Mouse (Mus musculus) CD8-positive naive resting alpha-beta T cell, adult 2 months (primary cell): Measurements from ENCODE around the gene Dync2li1.
A peak's percentile ranks its signal among the peaks of the same experiment; 100 is the strongest.

Experiments used
- DNase-seq, 2 experiments: peaks; one replicate each; pipeline ENCODE4 v3.0.0; 2022; ENCODE audit warnings: low read depth in 2 of 2, low spot score in 2 of 2

Gene Dync2li1

DNA sequence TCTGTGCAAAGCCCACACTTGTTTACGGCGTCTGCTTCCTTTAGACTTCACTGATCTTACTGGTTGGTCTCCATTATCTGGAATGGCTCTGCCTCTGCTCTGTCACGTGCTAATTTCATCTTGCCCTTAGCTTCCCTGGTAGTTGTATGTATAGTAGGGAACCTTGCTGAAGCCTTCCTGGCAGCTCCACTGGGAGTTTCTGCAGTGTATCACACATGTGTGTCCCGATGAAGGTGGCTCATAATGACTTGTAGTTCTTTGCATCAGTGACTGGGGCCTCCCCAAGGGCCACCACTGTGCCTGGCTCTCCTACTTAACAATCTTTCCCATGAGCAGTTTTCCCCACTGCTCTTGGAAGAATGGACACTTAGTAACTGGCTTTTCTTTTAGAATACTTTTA, 17.7 kb upstream of the Dync2li1 start:
- DNase-seq: no peak

DNA sequence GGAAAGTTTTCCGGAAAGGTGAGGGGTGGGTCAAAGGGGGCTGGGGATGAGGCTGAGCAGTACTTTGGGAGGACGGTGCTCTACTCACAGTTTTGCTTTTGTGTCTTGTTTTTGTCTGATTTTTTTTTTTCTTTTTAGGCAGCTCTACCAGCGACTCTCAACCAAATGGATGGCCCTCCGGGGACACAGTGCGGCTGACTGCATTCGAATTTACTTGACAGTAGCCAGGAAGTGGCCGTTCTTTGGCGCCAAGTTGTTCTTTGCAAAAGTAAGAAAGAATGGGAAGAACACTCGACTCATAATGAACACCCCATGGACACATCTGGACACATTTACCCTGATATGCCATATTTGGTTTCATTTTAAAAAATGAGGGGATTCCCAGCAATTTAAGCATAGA, 14.8 kb upstream of the Dync2li1 start:
- no peak for DNase-seq

DNA sequence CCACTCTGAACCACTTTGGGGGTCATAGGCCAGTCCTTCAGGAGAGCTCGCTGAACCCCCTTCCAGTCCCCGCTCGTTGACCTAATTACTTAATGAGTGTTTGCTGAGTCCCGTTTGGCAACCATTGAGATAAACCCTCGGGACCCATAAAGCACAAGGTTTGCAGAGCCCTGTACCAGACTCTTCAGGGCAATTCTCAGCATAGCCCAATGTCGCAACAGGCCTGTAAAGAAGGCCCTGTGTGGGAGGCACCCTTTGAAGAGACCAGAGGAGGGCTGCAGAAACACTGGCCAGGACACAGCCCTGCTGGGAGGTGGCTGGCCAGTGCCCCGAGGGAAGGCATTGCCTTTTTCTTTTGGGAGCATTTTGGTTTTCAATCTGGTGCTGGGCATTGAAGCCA, 14.3 kb upstream of the Dync2li1 start:
- DNase-seq: no peak

DNA sequence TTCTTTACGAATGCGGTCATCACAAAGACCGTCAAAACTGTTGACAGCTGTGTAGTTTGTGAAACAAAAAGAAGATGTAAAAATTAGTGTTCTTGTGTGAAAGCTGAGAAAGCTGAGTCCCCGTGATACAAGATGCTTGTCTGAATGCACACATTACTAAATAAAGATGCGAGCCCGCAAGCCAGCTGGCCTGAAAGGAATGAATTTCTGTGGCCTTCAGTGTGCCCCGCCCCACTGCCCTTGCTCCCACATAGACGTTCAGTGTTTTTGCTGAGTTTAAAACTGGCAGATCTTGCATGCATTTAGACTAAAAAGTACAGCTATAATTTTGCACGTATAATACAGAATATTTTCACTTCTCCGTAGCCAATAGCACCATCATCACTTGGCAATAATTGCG, 10.5 kb upstream of the Dync2li1 start:
- DNase-seq: no peak

DNA sequence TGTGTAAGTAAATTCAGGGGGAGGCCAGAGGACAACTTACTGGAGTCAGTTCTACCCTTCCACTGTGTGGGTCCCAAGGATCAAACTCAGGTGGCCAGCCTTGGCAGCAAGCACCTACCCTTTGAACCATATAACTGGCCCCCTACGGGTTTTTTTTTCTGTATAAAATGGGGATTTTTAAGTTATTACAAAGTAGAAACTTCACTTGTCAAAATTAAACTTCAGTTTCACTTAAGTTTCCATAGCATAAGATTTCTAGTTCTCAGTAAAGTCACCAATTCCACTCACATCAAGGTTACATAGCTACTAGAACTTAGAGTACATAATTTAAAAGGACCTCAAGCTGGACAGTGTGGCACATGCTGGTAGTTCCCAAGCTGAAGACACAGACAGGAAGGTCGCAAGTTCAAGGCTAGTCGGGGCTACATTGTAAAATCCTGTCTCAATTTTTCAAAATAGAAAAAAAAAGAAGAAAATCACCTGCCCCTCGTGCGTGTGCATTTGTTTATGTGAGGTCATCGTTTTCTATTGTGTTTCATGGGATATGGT, 9.7 kb upstream of the Dync2li1 start:
- no peak for DNase-seq

DNA sequence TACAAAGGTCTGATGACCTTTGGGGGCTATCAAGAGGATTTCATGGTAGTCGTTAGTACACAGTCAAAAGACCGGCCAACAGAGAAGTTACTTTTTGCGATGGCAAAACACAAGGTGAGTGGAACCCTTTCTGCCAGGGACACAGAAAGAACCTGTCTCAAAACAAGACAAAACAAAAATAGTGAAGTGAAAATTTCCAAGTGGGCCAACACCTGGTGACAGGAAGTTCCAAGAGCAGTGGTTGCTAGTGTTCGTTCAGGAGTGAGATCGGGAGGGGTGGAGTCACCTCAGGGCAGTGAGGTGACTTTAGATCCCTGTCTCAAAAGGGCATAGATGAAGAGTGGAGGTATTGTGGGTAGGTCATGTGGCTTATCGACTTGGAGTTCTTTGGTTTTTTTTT, 8.3 kb upstream of the Dync2li1 start:
- no peak for DNase-seq

DNA sequence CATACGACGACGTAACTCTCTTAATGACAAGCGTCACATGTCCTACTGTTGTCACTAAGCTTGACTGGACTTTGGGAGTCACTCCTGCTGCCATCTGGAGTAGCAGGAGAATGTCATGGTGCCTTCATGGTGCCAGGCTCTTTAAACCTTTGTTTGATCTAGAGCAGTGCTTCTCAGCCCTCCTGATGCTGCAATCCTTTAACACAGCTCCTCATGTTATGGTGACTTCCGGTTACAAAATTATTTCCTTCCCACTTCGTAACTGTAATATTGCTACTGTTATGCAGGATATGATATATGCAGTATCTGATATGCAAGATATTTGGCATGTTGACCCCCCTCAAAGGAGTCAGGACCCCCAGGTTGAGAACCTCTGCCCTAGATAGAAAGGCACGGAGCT, 7.2 kb upstream of the Dync2li1 start:
- DNase-seq: no peak

DNA sequence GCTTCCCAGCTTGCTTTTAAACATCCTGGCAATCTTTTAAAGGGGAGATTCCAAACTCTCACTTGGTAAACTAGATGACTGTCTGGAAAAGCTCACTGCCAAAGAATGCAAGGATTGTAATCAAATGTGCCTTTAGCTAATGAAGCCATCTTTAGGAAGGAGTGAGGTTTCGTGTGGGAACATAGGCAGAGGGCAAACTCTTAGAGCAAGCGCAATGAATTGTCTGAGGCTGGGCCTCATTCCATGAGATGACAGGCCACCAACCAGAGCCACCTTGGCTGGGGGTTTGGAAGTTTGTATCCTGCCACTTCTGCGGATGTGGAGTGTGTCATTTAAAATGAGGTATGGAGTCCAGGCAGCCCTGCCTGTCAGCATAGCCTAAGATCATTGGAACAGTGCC, 6.2 kb upstream of the Dync2li1 start:
- DNase-seq: no peak

DNA sequence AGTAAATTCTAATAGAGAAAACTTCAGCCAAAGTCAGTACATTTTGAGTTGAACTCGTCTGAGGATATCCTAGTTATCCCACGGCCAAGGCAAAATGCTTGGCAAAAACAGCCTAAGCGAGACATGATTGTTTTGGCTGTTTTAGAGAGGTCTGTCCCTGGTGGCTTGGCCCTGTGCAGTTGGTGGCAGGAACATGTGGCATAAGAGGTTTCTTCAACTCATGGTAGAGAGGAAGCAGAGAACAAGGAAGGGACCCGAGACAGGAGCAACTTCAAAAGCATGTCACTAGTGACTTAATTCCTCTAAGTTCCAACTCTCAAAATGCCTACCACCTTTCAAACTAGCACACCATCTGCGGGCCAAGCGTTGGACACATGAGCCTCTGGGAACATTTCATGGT, 5.7 kb upstream of the Dync2li1 start:
- no peak for DNase-seq

DNA sequence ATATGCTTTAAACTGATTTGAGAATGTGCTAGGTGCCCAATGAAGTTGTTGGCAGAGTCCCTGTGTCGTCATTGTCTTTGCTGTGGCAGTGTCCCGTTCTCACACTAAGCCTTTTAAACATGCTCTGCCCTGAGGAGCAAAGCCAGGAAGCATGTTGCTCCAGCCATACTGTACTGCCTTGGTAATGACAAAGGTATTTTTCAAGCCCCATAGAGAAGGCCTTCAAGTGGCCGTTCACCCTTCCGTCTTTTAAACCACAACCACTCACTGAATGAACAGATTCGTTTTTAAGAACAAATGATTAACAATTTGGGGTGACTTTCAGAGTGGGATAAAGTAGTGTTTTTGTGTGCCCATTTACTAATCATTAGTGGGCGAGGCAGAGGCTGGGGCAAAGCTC, 5.1 kb upstream of the Dync2li1 start:
- no peak for DNase-seq

DNA sequence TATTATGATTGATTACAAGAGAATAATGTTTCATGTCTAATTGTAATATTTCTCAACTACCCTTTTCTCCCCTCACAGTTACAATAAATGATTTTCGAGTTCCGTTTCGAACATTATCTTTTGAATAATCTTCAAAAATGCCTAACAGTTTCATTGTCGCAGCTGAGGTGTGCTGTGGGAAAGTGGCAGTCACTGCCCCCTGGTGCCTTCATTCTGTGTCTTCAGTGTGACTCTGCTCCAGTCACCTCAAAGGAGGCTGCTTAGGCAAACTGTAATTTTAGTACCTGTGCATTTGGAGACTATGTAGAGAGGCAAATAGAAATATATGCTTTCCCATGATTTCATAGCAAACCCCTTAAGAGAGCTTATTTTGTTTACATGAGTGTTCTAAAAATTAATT, 4.3 kb upstream of the Dync2li1 start:
- no peak for DNase-seq

DNA sequence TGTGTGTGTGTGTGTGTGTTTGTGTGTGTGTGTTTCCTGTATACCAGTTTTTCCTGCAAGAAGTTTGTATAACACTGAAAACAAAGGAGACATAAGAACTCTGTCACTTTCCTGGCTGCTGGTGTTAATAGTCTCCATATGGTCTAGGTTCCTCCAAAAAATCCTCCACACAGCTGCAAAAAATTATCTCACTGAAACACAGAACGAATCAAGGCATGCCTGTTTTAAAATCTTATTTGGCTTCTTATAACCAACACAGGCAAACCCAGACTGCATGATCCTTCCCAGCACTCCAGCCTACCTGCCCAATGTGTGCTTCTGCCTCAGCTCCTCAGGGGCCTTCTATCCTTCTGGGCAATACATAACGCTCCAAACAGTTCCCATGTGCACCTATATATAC, 3.4 kb upstream of the Dync2li1 start:
- DNase-seq: no peak

DNA sequence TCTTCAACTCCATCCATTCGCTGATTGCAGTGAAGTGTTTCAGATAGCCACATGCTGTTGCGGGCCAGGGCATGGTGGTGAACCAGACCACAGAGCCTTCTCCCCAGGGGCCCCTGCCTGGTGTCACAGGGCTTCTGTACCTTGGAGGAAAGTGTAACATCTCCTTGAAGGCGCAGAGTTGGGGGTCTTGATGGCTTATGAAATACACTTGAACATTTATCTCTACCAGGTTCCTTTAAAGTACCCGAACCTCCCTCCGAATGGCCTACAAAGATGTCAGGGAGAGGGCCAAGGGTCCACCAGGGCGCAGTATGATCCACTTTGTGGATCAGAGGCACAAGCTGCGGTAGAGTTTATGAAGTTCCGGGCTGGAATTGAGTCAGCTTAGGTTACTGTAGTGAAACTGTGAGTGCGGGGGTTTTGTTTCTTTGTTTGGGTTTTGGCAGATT, 585 bp downstream of the Dync2li1 start:
- no peak for DNase-seq

DNA sequence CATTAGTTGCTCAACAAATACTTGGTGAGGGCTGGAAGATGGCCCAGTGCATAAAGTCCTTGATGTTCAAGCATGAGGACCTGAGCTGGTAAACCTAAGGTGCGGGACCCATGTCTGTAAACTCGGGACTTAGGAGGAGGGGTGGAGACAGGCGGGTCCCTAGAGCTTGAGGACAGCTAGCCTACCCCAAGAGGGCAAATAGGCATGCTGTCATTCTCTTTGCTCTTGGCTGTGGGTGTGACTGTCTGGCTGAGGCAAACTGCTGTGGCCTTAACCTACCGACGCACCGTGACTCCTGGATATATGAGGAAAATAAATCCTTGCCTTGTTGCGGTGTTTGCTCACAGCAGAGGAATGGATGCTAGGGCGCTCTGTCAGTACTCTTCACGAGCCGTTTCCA, 1.4 kb downstream of the Dync2li1 start:
- DNase-seq: no peak

DNA sequence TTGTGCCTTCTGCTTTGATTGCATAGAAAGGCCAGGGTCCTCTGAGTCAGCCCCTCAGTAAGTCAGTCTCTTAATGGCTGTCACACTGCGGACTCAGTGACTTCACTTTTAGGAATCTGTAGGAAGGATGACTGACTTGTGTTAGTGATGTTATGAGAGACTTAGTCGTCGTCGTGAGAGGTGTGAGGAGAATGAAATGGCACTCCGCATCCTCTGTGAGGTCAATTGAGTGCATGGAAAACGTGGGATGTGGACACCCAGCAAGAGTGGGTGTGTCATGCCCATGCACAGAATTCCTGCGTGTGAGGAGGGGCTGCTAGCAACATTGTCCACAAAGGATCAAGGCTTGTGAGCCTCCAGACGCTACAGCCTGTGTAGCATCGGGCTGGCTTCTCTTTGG, 2.3 kb downstream of the Dync2li1 start:
- no peak for DNase-seq

DNA sequence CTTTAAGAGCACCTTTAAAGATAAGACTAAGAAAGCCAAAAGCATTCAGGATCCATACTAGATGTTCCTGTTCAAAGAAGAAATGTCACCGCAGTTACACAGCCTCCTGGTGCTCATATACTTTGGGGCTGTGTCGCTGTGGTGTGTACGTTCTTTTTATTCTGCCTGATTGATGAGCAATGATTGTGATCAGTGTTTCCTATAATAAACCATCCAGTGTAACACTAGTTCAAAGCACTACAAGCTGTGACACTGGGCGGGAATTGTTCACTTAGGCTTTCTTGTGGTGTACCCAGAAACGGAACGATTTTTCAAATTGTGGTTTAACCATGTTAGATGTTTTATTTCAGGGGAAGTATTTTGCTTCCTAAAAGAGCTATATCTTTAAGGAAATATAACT, 5.5 kb downstream of the Dync2li1 start:
- no peak for DNase-seq

DNA sequence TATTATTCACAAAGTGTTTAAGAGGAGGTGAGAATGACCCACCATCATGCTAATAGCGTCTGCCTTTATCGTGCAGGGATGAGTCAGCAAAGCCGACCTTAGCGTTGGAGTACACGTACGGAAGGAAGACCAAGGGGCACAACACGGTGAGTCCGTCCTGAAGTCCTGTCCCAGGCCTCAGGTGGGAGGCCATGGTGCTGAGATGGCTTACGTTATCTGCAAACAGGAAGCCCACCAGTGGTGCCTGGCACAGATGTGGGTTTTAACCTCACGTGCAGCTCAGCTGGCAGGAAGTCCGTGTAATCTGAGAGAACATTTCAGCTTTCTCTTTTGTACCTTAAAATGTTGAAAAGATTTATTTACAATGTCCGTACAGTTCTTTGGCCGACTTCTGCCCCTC, 7.1 kb downstream of the Dync2li1 start:
- DNase-seq: peak; percentile 56 to 67

DNA sequence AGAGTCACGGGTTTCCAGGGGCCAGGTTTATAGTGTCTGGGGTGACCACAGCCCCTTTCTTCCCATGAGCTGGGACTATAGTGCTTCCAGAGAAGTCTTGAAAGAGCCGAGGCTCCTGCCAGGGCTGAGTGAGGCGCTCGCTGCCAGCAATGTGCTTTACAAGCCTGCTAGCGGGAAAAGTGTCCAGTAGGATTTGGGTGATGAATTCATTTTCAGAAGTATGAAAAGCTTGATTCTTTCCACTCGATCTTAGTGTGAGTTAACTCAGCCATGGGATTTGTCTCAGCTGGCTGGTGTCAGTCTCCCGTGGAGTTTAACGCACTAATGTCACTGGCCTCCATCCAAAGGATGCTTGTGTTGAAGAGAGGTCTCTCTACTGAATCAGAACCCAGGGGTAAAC, 10.0 kb downstream of the Dync2li1 start:
- DNase-seq: no peak

DNA sequence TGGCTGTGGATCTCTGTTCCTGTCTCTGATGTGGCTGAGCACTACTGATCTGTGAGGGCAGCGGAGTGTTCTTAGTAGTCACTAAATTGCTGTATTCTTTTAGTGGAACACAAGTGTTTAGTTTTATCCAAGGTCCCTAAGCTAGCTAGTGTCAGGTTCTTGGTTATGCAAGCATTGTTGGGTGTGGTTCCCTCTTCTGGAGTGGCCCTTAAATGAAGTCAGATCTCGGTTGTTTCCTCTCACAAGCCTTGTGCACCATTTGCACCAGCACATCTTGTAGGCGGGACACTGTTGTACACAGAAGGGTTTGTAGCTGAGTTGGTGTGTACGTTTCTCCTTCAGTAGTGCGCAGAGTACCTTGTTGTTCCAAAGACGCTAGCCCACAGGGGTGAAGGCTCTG, 11.7 kb downstream of the Dync2li1 start:
- DNase-seq: no peak

DNA sequence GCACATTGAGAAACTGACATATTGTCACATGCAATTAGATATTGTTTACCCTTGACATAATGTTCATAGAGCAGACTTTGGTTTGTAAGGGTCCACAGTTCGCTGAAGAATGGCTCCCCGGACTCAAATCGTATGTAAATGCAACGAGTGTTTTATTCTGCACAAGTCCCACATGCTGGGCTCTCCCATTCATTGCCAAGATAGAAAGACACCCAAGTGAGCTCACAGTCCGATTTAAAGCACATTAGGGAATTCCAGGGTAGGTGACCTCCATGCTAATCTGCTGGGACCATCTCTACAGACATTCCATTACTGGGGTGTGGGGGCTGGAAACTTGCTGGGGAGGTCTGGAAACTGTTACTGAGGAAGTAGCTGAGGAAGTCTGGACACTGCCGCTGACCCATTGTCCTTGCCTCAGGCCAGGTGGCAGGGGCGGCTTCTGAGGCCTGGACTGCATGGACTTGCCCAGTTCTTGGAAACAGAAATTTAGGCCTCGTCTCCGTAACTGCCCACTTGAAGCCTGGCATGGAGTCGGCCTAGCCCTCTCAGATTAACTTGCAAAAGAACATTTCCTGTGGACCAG, 13.6 kb downstream of the Dync2li1 start:
- DNase-seq: no peak

DNA sequence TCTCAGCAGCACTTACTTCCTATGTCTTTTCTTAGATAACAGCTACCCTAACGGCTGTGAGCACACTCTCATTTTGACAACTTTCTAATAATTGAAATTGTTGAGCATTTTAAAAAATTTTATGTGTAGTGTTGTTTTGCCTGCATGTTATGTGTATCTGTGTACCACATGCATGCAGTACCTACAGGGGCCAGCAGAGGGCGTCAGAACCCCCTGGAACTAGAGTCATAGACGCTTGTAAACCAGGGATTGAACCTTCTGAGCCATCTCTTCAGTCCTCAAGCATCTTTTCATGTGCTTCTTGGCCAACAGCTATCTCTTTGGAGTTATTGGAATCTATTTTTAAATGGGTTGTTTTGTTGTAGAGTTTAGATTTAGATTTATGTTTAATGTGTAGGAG, 15.6 kb downstream of the Dync2li1 start:
- DNase-seq: peak; percentile 52 to 54

DNA sequence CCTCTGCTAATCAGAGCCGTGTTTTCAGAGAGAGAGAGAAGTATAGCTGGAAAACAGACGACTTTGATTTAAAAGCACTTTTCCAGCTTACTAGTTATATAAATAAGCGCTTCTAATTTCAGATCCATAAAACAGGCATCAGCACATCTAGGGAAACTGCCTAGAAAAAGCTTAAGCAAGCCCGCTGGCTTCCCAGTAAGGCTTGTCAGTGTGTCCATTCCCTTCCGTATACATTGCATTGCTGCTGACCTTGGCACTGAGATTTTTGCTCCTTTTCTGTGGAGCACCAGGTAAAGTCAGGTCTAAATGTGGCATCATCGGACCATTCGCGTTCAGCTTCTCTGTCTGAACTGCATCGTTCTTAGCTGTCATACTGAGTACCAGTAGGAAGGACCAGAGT, 16.0 kb downstream of the Dync2li1 start:
- no peak for DNase-seq

DNA sequence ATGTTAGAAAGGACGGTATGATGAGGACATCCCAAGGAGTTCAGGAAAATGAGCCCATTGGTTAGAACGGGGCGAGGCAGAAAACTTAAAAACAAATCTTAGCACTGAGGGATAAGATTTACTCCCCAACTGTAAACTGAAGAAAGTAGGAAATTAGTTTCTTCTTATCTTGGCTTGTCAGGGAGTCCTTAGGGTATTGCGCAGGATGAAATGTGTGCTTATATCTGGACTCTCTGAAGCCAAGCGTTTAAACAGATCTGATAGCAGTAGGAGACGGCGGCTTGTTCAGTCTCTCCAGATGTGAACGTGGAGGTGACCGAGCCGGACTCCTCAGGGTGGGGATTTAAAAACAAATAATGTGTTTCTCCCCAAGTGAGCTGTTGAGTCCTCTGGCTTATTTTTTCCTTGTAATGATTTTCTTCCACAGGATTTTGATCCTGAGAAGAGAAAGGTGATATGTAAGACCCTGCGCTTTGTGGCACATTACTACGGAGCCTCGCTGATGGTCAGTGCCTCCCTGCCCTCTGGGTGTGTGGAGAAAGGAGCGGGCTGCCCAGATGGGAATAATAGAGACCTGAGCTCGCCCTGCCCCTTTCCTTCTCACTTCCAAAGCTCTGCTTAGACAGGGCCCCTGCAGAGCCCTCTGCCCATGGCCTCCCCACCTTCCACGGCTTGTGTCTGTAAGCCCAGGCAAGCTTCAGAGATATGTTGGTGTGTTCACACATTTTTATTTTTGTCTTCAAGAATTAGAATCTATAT, 18.2 kb downstream of the Dync2li1 start:
- DNase-seq: no peak
